In the genomic region with DNA sequence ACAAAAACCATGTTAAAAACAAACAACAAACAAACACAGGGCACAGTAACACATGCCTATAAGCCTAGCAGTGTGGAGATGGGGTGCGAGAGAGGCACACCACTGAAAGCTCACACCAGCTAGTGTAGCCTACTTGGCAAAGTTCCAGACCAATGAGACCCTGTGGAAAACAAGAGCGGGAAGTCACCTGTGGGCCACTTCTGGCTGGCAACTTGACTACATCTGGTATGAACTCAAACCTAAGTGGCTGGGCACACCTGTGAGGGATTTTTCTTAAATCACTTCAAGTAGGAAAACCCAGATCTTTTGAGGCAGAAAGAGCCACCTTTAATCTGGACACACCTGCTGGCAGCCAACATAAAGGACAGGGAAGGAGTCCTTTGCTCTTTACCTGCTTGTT, we compare ENCODE assay signal across 16 mouse cellular contexts. TPM values are rescaled to one million over a fixed set of nuclear protein-coding genes. Genes with fewer than 3 reads are reported as not detected.
"Had no signal": no experiment of that assay in that cellular context is flagged by ENCODE, and none has a peak within 500 bp of the region (broad histone marks: within the 10 kb centered on the region; RNA-seq: fewer than 3 reads in every experiment).

No protein-coding gene starts in this region.

- ATAC-seq: intestine, embryonic 16.5 days; liver, postnatal 0 days; midbrain, embryonic 15.5 days had no signal

- H3K27ac ChIP-seq: limb, embryonic 12.5 days; limb, embryonic 15.5 days; liver, embryonic 14.5 days; midbrain, embryonic 12.5 days; midbrain, embryonic 15.5 days had no signal

- H3K4me2 ChIP-seq: limb, embryonic 12.5 days; limb, embryonic 15.5 days; liver, embryonic 11.5 days; midbrain, embryonic 12.5 days; midbrain, embryonic 15.5 days had no signal

- H3K36me3 ChIP-seq: limb, embryonic 15.5 days; midbrain, embryonic 15.5 days had no signal

- H3K27me3 ChIP-seq: limb, embryonic 12.5 days; limb, embryonic 15.5 days; midbrain, embryonic 12.5 days; midbrain, embryonic 15.5 days had no signal

- DNase-seq: kidney, adult 18-20 months; kidney, adult 9 months; kidney, postnatal 14 days; kidney, postnatal 4 days; left cerebral cortex, postnatal 4 days; liver, postnatal 0 days; thymus, adult 18-20 months; thymus, postnatal 36 days had no signal

- H3K4me3 ChIP-seq: limb, embryonic 12.5 days; limb, embryonic 15.5 days; midbrain, embryonic 12.5 days; midbrain, embryonic 15.5 days had no signal

- H3K4me1 ChIP-seq: midbrain, embryonic 12.5 days had no signal

- H3K9me3 ChIP-seq: limb, embryonic 12.5 days; limb, embryonic 15.5 days; midbrain, embryonic 12.5 days; midbrain, embryonic 15.5 days had no signal

- H3K9ac ChIP-seq: limb, embryonic 12.5 days; limb, embryonic 15.5 days; liver, embryonic 14.5 days; liver, postnatal 0 days; midbrain, embryonic 12.5 days; midbrain, embryonic 15.5 days had no signal

RNA-seq across cellular contexts. Expression of a gene that starts 55.8 kb away (rescaled TPM):
- polyA plus RNA-seq: spleen, adult 2 months had no signal
